Mouse (Mus musculus): ENCODE data around the gene Clec4a4.

Clec4a4 gene

GRCm38 (mm10) chr6:122989876-122990437 lies at the start of gene Clec4a4:
Clec4a4 (plus strand) TSS chr6:122990367.
- CTCF ChIA-PET = no interaction called here

- CTCF ChIA-PET = no interaction called here
Observed at GRCm38 (mm10) chr6:122946760-122947159, 43.4 kb upstream of the Clec4a4 start.

- CTCF ChIA-PET = no interaction called here
Observed at GRCm38 (mm10) chr6:122952401-122952800, 37.8 kb upstream of the Clec4a4 start, which contains the start of gene Clec4a3. Clec4a3 (plus strand) TSS chr6:122952515.

- CTCF ChIA-PET = no interaction called here
Observed at GRCm38 (mm10) chr6:122964562-122964961, 25.6 kb upstream of the Clec4a4 start.

GRCm38 (mm10) chr6:122969048-122969447 lies 21.1 kb upstream of the Clec4a4 start:
- CTCF ChIA-PET = no interaction called here

- CTCF ChIA-PET = interaction anchor here (0.9 kb wide), 1 partner anchor 113 kb away, joined by 14 read pairs; no protein-coding TSS in a partner anchor
Observed at GRCm38 (mm10) chr6:123004696-123005095, 14.5 kb downstream of the Clec4a4 start.

- CTCF ChIA-PET = interaction anchor here (0.9 kb wide), 1 partner anchor 114 kb away, joined by 14 read pairs; no protein-coding TSS in a partner anchor
Observed at GRCm38 (mm10) chr6:123005591-123005990, 15.4 kb downstream of the Clec4a4 start.

GRCm38 (mm10) chr6:123049742-123050372 lies 59.7 kb downstream of the Clec4a4 start, which contains the start of gene Clec4b1:
Clec4b1 (plus strand) TSS chr6:123049962.
- CTCF ChIA-PET = no interaction called here
